Mouse (Mus musculus) testis, adult 2 months (tissue): Measurements from ENCODE around the gene Olfr324.

ENCODE experiments used
- CTCF ChIP-seq: fragments of 200-500 bp; IDR thresholded peaks from 2 replicates; pipeline ENCODE4 v1.5.1; 2012; ENCODE audit warnings: low read depth, mild to moderate bottlenecking, inconsistent platforms, low read length, moderate library complexity; ENCODE audit not compliant: control insufficient read depth, insufficient read depth, insufficient replicate concordance
- POLR2A ChIP-seq: fragments of 200-500 bp; IDR thresholded peaks from 2 replicates; pipeline ENCODE4 v1.6.1; 2012; ENCODE audit warnings: low read depth, mild to moderate bottlenecking, inconsistent platforms, low read length, moderate library complexity; ENCODE audit not compliant: control insufficient read depth

DNA sequence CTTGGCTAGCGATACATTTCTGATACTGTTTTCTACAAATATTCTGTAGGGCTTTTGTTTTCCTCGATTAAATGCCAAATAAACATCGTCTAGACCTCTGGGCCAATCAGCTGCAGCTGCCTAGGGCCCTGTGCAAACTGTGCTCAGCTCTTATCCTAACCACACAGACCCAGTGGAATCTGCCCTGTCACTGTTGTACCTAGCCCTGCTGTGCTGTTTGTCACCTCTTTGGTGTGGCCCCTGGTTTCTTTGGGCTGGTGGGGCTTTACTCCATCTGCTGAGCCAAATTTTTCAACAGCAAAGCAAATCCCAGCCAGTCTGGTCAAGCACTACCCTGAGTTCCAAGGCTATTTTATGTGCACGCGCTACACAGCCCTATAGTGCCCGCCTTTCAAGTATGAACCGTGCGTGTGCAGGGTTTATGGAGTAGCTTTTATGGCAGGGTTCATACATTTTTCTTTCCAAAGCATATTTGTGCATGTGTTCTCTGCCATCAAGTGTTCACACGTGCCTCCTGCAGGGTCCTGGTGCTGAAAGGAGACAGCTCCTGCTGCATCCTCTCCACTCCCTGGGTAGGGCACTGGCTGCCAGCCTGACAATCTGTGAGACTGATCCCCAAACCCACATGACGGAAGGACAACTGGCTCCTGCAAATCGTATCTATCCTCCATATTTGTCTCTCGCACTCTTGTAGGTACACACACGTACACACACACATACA, 46.9 kb downstream of the Olfr324 start:
- no peak for TF ChIP-seq POLR2A
- no peak for TF ChIP-seq CTCF
